Mouse (Mus musculus) cerebellum, adult 8-10 months (tissue): Measurements from ENCODE around the gene Idi1.
"Not testable (repeated sequence)": the region's sequence is repeated elsewhere in the genome, so short reads cannot be mapped to it uniquely, and the experiment has no call there.

Experiments used
- DNase-seq: peaks from one replicate; pipeline ENCODE4 v3.0.0; 2022

Idi1 gene

DNA sequence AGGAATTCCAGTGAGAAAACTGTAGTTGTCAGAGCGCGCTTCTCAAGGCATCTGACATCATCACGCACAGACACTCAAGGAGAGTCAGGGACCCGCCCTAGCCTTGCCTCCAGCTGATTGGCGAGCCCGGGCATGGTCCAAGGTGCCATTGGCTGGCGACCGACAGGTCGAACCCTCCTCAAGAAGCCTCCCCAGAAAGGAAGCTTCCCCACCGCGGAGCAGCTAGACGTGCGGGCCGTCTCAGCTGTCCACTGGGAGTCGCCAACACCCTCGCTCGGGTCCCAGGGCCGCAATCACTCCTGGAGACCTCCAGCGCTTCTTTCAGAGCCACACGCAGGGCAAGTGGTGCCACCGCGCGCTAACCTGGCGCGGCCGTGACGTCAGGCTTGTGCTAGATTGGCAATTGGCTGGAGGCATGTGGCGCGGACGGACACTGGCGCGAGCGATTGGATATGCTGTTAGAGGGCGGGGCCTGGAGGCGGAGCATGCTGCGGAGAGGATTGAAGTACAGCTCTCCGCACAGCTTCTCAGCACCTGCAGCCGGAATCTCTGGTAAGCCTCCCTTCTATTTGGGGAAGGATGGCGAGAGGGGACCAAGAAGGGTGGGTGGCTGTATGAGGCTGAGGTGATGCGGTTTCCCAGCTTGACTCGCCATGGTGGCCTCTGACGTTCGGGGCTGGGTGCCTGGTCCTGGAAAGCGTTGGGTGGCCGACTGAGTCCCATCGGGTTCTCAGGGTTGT is at the start of gene Idi1:
TSS of gene Idi1 (plus strand) at position 57 of the 740 bp plus-strand sequence.
- peak; percentile 99 for DNase-seq

GRCm38 (mm10) chr13:8838394-8838793 is 46.9 kb upstream of the Idi1 start:
- DNase-seq: no peak

- DNase-seq: no peak
These were observed 46.2 kb upstream of the Idi1 start for GRCm38 (mm10) chr13:8839111-8839510.

GRCm38 (mm10) chr13:8839937-8840336 is 45.4 kb upstream of the Idi1 start:
- no peak for DNase-seq

DNA sequence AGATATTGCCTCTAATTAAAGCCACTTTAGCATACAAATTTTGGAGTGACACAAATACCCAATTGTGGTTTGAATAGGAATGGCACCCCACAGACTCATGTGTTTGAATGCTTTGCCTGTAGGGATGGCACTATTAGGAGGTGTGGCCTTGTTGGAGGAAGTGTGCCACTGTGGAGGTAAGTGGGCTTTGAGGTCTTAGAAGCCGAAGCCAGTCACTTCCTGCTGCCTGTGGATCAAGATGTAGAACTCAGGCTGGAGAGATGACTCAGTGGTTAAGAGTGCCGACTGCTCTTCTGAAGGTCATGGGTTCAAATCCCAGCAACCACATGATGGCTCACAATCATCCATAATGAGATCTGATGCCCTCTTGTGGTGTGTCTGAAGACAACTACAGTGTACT is 44.4 kb upstream of the Idi1 start:
- DNase-seq: no peak

- DNase-seq: not testable (repeated sequence)
These were observed 43.5 kb upstream of the Idi1 start for GRCm38 (mm10) chr13:8841846-8842245.

- no peak for DNase-seq
These were observed 43.0 kb upstream of the Idi1 start for GRCm38 (mm10) chr13:8842273-8842672.

DNA sequence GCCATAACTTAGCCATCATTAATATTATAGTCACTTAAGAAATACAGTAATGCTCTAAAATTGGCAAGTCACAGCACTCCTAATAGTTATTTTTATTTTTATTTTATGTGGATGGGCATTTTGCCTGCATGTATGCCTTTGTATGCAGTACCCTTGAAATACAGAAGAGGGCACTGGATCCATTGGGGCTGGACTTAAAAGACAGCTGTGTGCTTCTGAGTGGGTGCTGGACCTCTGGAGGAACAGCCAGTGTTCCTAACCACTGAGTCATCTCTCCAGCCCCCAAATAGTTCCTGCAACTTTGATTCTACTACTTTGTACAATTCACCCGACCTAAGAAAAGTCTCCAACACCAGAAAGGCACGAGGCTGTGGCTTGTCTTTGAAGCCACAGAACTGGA is 37.6 kb upstream of the Idi1 start:
- no peak for DNase-seq

DNA sequence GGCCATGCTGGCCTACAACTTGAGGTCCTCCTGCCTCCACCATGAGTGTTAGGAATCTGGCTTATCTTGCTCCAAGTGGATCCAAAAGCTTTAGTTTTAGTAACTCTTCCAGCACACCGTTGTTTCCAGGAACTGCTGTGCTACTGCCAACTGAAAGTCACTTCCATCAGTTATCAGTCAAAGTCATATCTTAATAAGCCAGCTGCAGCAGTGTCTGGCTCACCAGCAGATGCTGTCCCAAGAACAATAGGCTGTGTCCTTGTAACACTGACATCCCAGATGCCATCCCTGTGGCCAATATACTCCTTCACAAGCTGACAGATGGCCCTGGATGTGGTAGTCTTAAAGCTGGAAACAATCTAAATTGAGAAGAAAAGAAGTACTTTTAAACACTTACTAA is 36.0 kb upstream of the Idi1 start:
- DNase-seq: no peak

DNA sequence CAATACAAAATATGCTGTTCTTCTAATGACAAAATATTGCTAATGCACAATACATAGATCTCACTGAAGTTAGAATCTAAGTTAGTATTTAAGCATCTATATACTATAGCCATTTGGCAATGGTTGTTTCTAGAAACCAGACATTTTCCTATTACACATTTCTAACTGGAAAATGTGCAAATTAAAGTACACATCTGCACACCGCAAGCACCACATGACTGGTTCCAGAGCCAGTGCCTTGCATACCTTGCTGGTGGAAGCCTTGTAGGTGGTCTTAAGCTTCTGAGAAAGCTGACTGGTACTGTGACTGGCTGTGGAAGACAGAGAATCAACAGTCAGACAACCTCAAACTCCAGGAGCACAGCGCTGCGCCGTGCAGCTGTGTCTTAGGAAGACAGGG is 31.9 kb upstream of the Idi1 start:
- no peak for DNase-seq

DNA sequence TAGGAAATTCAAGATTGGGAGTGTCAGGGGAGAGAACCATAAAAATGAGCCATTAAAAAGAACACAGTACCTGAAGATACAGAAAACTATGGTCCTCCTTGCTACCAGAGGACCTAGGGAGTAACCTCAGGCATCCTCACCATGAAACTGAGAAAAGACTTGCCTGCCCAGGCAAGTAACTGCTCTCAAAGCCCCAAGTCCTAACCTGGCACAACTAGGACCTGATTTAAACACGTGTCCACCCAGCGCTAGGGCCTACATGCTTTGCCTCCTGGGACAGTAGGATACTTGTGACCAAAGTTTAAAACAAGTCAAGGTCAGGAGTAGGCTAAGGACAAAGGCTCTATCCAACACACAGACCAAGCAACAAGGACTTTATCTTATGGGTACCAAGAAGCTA is 30.5 kb upstream of the Idi1 start:
- DNase-seq: no peak

DNA sequence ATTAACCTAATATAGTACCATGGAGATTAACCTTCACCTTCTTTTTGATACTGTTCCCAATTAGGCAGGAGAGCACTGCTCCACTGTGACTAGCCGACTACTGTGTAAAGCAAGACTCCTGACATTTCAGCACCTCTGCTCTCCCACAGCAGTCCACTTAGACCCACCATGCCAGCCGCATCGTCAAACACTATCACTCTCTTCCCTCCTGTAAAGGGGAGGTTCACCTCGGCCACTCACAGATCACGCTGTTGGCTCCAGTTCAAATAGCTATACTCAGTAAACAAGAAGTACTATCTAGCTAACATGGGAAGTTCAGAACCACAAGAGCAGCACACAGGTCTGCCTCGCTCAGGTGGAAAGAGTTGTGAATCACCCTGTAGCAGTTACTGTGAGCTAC is 26.8 kb upstream of the Idi1 start:
- no peak for DNase-seq

DNA sequence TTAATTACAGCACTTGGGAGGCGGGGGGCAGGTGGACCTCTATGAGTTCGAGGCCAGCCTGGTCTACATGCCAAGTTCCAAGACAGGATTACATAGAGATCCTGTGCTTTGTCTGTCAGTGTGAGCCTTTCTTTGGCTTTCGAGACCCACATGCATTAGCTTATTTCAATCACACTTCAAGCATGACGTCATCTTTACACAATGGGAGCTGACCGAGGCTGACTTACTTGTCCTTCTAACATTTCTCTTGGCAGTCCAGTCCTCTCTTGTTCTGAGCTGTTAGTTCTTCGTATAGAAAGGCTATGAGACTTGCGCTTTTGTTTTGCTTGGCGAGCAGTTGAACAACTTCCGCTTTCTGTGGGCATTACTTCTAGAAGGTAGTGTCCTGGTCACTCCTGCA is 24.4 kb upstream of the Idi1 start:
- DNase-seq: no peak

GRCm38 (mm10) chr13:8864990-8865389 is 20.3 kb upstream of the Idi1 start:
- no peak for DNase-seq

GRCm38 (mm10) chr13:8866612-8867011 is 18.7 kb upstream of the Idi1 start:
- DNase-seq: no peak

- no peak for DNase-seq
These were observed 15.6 kb upstream of the Idi1 start for GRCm38 (mm10) chr13:8869578-8870157.

- no peak for DNase-seq
These were observed 15.2 kb upstream of the Idi1 start for GRCm38 (mm10) chr13:8870160-8870509.

DNA sequence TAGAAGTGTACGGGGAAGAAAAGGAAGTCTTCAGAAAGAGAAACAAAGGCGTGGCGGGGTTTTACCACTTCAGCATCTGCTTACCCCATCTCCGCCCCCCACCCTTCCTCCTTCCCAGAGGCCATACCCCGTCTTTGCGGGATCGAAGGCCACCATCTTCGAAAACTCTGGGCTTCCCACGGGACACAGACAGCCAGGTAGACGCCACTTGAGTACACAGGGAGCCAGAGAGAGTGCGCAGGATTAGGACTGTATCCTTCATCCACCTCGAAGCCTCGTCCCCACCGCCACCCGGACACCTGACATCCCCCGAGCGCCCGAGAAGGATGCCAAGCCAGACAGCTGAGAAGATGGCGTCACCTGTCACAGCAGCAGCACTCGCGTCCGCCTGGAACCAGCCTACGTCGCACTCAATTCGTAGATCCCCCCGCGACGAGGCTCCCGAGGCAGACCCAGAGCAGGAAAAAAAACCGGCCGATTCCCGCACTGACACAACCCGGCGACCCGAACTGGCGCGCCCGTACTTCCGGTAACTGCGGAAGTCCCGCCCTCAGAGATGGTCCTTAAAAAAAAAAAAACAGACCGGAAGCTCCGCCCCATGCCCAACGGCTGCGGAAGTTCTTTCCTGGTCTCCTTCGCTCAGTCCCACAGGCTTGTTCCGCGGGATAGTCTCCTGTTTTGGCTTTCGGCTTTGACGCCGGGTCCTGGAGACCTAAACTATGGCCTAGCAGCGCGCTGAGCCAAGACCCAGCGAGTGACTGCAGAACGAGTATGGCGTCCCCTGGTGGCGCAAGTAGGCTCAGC is 14.6 kb upstream of the Idi1 start:
- DNase-seq: peak; percentile 90

DNA sequence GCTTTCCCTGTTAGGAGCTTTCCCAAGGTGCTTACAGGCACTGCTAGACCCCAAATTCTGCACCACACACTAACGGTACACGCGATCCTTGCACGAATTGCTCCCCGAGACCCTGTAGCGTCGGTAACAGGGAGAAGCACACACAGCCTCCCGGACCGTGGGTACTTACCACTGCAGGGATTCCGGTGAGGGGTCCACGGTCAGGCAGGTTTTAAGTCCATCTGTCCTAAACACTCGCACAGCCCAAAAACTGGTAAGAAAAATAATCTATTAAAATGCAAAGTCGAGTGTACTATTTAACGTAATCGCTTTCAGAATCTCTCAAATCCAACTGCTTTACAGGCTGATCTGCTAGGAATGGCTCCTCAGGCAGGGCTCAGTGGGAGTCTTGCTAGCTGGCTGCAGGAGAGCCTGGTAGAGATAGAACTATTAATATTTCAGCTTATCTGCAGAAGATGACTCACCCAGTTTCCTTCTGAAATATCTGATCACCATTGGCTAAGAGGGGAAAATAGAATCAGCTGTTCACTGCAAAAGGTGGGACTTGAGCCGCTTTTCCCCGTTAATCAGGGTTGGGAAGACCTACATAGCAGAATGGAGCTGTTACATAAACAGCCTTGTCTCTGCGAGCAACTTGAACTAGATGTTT is 13.9 kb upstream of the Idi1 start, which contains the start of gene Wdr37:
TSS of gene Wdr37 (minus strand) at position 596 of the 649 bp plus-strand sequence.
- DNase-seq: peak; percentile 69

GRCm38 (mm10) chr13:8873776-8874175 is 11.5 kb upstream of the Idi1 start:
- no peak for DNase-seq

GRCm38 (mm10) chr13:8881611-8882010 is 3.7 kb upstream of the Idi1 start:
- DNase-seq: no peak

GRCm38 (mm10) chr13:8883870-8884269 is 1.4 kb upstream of the Idi1 start:
- DNase-seq: not testable (repeated sequence)

DNA sequence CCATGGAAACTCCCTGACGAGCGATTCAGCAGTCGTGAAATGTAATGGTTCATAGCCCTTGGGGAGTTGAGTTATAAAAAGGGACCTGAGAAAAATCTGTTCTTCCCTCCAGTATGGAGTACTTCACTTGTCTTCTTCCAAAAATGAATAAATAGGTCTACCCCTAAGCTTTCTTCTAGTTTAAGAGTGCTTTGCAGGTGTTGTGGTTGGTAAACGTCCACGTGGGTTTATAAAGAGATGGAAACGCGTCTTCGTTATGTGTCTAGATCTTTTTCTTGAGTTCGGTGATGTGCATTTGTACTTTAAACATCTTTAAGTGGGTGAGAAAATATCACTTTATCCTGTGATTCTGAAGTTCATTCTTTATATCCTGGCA is 872 bp downstream of the Idi1 start:
- no peak for DNase-seq

- no peak for DNase-seq
These were observed 3.3 kb downstream of the Idi1 start for GRCm38 (mm10) chr13:8888603-8889002.
